Mouse (Mus musculus) forelimb bud, embryonic 11.5 days (tissue): ENCODE data around the gene Gm28308.

Experiments used
- DNase-seq: peaks from one replicate; pipeline ENCODE4 v3.0.0-alpha.2; 2012; ENCODE audit warnings: low read depth, low spot score

The Gm28308 gene

DNA sequence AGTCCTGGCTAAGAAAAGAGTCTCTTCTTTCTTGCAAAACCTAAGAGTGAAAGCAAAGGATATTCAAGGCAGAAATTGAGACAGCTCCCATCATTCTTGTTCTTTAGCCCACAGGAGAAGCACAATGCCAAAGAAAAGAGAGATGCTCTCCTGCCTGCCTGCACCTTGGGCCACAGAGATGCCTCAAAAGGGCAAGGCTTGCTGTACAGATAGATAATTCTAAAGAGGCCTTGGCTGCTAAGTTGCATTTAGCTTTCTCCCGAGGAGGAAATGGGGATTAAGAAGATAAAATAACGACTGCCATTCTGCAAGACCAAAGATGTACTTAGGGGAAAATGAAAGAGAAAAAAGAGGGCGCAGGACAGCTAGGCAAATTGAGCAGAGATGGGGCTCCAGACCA lies 33.8 kb upstream of the Gm28308 start:
- no peak for DNase-seq

DNA sequence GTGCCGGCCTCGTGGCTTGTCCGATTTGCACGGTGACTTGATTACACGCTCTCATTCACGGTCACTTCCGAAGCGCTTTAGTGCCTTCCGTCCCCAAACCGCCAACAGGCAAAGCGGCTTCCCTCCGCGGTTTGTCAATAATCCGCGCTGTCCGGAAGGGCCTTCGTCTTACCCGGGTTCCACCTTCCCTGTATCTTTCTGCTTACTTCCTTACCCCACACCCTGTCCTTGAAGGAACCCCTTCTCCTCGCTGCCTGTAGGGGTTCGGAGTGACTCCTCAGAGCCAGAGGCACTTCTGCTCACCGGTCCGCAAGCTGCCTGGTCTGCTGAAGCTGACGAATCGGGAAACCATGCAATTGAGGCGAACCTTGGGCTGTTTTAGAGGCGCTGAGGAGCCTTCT lies 33.3 kb upstream of the Gm28308 start:
- DNase-seq, result no peak

DNA sequence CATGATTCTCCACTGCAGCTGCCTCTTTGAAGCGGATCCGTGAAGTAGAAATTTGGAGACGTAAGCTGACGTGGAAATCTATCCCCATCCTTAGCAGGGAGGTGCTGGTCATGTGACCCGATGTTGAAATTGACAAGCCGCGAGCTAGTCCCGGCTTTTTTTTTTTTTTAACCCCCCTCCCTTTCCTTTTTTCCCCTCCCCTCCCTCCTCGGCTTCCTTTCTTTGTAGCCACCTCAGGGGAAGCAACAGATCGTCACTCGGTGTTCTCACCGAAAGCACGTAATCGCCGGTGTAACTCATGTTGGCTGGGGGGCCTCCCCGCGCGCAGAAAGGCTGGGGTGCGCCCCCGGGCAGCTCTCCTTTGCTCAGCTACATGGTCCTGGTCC lies 32.6 kb upstream of the Gm28308 start, which contains the start of gene Hoxa11:
TSS of gene Hoxa11 (minus strand) at position 54 of the 386 bp plus-strand sequence.
- DNase-seq, result peak; percentile 83

DNA sequence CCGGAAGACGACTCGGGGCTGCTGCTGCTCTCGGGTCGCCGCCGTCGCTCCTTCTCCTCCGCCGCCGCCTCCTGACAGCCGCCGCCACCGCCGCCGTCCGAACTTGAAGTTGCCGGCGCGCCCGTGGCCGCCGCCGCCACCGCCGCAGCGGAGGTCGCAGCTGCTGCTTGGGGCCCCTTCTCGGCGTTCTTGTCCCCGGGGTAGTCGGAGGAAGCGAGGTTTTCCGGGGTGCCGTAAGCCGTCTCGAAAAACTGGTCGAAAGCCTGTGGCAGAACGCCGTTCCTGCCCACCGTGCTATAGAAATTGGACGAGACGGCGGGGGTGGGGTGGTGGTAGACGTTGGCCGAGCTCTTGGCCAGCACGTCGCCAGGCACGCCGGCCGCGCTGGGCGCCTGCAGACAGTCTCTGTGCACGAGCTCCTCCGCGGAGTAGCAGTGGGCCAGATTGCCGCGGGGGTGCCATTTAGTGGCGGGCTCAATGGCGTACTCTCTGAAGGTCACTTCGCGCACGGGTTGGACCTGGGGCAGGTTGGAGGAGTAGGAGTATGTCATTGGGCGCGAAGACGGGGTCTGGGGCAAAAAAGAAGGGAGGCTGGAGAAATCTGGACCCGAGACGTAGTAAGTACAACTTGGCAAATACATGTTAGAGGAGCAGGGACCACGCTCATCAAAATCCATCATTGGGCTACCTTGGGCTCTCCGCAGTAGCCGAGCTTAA lies 32.1 kb upstream of the Gm28308 start:
- DNase-seq, result no peak

DNA sequence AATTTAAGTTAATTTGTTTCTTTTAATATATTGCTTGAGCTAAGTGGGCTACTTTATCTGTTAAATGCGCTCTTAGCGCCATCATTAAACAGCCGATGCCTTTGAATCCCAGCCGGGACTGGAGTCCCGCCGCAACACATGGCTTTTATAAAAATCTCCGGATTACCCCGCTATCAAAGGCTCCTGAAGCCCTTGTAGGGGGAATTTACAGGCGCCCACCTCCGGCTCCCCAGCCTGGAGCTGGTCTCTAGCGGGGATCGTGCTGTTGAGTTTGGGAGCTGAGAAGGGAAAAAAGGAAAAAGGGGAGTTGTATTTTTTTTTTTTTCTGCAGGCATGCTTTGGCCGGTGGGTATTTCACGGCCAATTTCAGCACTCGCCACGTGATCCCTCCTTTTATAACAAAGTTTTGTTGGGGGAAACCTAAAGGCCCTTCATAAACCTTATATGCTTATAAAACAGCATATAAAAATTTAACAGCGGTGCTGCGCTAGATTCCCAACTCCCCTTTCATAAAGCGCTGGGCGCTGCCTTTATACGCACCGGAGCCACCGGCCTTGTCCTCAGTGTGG lies 31.4 kb upstream of the Gm28308 start:
- no peak for DNase-seq

DNA sequence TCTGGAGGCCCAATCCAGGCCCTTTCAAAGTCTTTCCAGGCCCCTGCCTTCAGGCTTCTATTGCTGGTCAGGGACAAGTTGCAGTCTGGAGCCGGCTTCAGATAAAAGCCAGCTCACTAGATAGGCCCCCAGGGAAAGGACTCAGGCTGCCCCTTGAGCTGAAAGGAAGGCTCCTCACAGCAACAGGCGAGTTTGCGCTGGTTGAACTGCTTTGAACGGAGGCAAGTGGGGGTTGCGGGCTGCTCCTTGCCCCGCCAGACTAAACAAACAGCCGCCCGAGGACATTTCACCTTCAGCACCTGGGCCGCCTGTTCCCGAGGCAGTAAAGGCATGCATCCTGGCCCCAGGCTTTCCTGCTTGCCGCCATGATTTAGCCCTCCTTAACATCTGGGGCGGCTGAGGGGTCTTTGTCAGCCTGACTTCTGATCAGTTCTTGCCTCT lies 30.6 kb upstream of the Gm28308 start:
- DNase-seq, result no peak

DNA sequence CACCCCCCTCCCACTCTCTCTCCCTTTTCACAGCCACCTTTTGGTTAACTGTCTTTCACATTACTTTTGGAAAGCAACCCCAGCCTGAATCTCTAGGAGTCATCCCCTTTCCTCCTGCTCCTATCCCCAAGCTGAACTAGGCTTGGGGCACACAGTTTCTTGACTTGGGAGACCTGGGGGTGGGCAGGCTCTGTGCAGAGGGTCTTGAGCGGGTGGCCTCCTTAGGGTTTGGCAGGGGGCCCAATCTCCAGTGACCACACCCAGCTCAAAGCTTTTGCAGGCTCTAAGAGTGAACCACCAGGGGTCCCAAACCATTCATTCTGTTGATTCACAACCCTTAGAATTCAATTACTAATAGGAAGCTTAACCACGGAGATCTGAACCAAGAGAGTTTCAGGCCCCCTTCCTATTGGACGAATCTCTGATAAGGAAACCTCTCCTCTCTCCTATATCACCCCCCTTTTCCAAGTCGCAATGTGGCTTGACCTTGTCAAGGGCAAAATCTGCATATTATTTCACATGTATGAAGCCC lies 29.7 kb upstream of the Gm28308 start:
- DNase-seq, result no peak

DNA sequence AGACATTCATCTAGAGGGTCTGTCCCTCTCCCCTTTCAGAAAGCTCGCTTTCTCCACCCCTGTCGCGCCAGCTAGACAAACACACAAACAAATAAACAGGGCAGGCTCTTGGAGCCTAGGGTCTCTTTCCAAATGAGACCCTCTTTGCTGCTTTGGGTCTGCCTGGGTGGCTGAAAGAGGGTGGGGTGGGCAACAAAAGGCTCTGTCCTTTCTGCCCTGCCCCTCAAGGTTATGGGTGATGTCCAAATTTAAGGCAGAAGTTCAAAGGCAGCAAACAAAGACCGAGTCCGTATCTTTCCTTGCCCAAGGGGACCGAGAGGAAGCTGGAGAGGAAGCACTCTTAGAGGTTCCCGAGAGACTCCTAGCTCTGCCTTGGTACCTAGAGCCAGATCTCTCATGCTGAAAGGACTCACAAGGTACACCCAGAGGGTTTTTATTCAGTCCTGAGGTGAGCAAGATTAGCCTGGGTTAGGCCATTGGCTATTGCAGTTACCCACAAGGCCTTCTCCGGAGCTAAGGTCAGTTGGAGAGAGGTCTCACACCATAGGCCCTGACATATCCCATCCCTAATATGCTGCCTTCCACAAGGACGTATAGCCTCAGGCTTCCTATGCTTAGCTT lies 28.0 kb upstream of the Gm28308 start:
- DNase-seq, result no peak

DNA sequence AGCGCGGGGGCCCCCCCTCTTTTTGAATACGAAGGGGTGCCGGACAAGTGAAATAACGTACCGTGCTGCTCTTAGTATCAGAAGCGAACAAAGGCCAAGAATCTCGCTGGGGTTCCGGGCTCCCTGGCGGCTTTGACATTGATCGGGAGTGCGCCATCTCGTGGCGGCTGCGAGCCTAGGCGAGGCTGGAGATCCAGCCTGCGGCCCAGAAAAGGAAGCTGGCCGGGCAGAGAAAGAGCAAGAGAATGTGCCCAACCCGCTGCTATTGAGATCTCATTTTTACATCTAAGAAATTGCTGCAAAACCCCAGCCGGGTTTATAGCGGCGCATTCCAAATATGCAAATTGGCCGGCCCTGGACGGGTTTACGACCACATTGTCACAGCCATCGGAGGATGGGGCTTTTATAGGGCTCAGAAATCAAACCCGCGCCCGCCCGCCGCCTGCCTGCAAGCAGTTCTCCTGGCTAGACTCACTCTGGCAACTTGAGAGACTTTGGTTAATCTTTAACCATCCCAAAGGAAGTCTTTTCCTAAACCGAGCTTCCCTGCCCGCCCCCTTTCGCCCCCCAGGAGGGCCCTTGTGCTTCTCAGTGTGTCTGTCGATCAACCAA lies 27.4 kb upstream of the Gm28308 start, which contains the start of gene Hoxa10:
TSS of gene Hoxa10 (minus strand) at position 466 of the 612 bp plus-strand sequence.
- peak; percentile 95 for DNase-seq

DNA sequence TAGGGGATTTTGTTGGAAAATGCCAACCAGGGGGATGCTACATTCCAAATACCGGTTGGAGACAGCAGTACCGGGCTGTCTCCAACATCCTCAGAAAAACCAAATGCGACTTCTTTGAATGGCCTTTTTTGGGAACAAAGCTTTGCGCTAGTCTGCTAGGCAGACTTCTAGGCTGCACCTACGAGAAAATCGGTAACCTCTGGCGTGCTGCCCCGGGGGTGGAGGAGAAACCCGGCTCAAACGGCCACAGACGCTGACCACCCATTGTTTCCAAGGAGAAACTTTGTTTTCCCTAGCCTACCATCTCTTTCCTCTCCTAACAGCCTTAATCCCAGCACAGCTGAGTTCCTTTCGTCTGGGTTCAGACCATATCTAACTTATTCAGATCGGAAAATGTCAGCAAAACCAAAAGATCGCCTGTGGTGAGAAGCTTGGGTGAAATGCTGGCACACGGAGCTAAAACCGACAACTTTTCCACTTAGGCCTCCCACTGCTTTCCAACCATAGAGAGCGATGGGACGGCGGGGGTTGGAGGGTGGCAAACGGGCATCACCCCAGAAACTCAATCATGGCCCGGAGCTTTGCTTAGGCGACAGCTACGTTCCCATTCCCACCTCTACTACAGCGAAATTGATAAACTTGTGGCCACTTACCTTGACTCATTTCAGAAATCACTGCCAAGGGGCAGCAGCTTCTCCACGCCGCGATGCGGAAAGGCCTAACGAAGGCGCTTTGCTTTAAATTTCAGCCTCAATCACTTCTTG lies 26.7 kb upstream of the Gm28308 start:
- no peak for DNase-seq

DNA sequence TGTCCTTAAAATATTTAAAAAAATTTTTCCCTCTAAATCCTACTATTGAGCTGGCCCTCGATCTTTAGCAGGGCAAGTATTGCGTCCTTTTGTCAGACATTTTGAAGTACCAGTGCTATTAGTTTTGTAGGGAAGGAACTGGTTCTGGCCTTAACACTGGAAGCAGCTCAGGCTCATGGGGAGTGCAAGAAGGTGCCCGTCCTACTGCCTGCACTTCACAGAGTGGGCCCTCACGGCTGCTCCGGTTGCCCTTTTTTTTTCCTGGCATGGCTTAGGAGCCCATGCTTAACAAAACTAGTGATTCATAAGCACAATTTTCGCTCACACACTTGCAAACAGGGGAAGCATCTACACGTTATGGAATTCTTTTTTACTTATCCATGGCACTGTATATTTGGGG lies 25.8 kb upstream of the Gm28308 start:
- no peak for DNase-seq

DNA sequence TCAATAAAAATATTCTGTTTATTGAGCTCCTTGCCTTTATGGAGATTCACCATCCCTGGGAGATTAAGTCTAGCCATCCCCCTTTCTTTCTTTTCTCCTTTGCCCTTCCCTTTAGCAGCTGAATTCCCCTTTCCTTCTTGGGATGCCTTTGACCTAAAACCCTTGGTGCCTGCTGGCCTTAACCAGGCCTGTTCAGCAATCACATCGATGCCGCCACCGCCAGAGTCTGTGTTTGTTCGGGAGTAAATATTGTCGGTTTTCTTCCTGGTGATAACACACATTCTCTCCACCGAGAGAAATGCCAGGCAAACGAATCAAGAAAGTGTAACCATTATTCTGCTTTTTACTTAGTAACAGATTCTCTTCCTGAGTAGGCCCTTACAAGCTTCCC lies 25.0 kb upstream of the Gm28308 start:
- no peak for DNase-seq

DNA sequence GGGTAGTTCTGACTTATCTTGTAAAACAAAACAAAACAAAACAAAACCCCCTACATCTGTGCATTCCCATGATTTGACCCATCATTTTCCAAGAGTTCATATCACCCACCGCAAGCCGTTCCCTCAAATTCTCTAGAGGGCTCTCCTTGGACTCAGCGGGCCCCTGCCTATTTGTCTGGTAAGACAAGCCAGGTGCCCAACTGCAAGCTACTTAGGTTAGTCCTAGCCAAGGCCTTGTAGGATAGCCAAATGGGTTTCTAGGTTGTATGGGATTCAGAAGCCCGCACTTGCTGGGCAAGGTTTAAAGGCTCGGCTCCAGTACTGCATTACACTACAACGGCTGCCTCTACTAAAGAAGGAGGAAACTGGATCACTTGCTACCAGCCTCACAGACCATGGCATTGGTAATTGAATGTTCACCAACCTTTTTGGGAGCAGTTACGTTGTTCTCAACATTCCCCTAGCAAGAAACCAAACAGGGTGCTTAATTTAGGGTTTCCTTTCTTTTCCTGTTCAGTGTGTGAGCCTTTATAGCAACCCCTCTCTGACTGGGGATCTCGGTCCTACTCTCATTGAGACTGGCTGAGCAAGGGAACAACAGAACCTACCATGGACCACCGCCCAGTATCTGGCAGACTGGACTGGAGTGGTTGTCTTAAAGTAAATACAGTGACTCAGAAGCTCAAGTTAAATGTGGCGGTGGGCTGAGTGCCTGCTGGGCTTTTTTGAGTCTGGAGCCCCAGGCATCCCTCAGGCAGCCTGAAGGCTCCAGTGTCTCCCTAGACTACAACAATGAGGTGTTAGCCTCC lies 24.4 kb upstream of the Gm28308 start:
- DNase-seq, result no peak

DNA sequence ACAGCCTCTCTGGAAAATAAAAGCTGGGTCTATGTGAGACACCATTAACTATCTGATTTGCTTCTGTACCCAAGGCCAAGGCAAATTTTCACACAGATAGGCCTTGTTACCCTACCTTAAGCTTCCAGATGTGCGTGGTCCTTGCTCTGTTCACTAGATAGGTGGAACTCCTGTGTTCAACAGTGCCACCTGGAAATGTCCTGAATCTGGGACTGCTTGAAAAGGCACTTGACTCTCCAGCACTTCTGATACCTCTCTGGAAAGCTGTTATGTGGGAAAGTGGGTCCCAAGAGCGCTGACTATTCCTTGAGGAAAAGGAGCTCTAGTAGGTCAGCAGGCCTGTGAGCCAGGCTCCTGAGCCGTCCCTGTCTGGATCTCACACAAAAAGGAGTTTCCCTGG lies 23.7 kb upstream of the Gm28308 start:
- DNase-seq, result no peak

DNA sequence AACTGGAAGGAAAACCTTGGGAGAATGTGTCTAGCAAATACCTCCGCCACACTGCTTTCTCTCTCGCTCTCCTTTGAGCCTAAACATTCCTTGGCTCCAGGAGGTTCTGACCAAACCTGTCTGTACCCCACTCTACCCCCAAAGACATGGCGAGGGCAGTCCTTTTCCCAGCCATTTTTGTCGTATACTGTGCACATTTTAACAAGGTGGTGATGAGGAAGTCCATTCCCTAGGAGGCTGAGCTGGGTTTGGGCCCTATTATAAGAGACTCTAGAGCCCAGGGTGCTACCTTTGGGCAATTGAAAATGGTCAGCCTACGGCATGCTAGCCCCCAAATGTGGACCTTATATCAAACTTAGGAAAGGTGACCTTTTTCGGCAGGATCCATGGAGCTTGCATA lies 22.7 kb upstream of the Gm28308 start:
- DNase-seq, result no peak

DNA sequence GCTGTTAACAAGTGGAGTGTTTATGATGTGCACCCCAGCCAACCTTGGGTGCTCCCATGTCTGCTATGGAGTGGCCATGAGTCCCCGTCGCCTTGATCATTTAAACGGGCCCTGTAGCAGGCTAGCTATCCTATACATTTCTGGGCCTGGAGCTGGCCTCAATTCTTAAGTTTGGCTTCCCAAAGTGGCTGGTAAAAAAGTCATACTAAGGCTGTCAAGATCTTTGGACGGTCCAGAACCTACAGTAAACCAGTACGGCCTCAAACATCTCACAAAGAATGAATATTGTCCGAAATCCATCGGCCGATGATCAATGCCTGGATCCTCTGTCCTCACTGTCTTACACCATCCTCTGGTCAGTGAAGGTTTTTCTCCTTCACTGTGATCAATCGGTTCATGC lies 22.1 kb upstream of the Gm28308 start:
- DNase-seq, result no peak

DNA sequence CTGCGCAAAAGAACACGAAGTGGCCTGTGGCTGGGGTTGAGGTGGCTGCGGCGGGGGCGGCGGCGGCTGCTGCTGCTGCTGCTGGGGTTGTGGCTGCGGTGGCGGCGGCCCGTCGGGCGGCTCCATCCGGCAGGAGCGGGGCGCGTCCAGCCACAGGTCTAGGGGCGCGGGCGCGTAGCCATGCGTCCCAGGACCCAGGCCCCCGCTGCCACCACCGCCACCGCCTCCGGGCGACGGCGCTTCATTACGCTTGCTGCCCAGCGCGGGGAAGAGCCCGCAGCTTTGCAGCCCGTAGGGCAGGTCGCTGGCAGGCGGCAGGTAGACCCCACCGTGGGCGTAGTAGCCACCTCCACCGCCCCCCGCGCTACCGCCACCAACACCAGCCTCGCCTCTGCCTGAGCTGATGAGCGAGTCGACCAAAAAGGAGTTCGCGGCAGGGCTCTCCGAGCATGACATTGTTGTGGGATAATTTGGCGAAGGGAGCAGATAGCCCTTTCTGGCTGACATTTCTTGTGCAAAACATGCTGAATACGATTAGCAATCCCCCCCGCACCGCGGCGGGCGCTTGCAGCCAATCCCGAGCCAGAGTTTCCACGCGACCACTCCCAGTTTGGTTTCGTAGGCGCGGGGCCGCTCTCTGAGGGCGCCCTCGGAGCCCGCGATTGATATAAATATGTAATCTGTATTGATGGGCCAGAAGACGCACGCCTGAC lies 21.4 kb upstream of the Gm28308 start:
- DNase-seq, result peak; percentile 86

DNA sequence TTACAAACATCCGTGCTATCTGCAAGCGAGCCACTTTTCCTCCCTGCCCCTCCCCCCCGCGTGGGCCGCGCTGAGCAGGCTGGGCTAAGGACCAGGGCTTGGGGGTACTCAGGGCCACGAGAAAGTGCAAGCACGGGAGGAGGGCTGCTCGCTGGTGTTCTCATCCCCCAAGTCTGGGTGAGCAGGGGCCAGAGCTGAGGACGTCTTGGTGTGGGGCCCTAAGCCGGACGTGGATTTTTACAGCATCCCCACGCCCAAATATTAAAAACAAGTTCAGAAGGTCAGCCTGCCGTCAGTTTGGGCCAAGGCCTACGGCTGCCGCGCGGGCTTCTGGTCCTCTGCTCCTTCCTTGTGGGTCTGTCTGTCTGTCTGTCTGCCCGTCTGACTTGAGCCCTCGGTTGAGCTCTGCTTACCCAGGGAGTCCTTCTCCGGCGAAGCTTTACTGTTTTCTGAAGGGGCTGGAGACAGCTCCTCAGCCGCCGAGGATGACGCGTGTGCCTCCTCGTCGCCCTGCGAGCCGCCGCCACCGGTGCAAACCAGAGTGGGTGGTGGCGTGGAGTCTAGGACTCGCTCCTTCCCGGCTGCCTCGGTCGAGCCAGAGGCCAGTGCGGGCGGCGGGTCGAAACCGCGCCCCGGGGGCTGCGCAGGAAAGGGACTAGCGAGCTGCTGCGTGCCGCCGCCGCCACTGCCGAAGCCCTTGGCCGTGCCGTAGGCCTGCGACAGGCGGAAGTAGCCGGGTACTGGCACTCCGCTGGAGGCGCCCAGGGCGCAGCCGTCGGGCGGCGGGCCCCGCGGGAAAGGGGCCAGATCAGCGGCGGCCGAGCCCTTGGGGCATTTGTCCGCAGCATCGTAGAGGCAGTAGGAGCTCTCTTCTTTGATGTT lies 20.6 kb upstream of the Gm28308 start:
- DNase-seq, result no peak

DNA sequence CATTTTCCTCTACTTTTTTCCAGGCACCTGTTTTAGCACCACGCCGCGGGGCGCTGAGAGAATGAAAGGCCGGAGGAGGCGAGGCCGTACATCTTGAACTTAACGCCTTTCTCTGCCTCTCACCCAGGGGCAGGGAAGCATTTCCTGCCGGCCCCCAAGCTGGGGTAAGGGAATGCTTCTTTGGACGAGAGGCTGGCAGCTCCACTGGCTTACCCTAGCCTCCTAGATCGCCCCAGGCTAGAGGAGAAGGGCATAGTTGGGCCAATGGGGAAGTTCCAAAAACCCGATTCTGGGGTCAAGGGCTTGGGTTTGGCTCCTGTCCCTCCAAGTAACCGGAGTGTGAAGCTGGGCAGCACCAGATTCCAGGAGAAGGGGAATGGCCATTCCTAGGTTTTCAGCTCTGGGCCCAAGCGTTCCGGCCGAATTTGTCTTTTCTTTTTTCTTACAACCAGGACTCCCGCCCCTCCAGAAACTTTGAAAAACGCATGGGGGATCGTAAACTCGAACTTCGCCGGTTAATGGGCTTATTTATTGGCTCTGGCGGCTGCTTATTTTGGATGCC lies 19.9 kb upstream of the Gm28308 start:
- no peak for DNase-seq
